Mouse (Mus musculus): Measurements from ENCODE around the gene Mrpl22.
"Not testable (repeated sequence)": the region's sequence is repeated elsewhere in the genome, so short reads cannot be mapped to it uniquely, and the experiment has no call there.

Gene Mrpl22

GRCm38 (mm10) chr11:58226425-58226824 lies 55.0 kb downstream of the Mrpl22 start:
- DNase-seq (ENCODE audit: low read depth, low spot score): no peak

GRCm38 (mm10) chr11:58228021-58228420 lies 56.6 kb downstream of the Mrpl22 start:
- DNase-seq (ENCODE audit: low read depth, low spot score): not testable (repeated sequence)

All from WW6 (cell line).